Mouse (Mus musculus): Measurements from ENCODE around the gene Zc3h10. TPM values are rescaled to one million over a fixed set of nuclear protein-coding genes. Genes with fewer than 3 reads are reported as not detected.

The Zc3h10 gene
- polyA plus RNA-seq, 1 experiment from 2014 or later = 11.3 TPM

- Histone ChIP-seq H3K4me3 (ENCODE audit: low read depth, low read length) (peak overlapping the region; percentile 78), H3K9ac (ENCODE audit: low read length) (peak overlapping the region; percentile 64), H3K27ac (ENCODE audit: low read depth) (peak overlapping the region; percentile 73; the same call in 1 of the 2 replicates), H3K27me3 (replicated peaks; ENCODE audit: control insufficient read depth, insufficient read depth, low read length) (no peaks in the 10 kb centered on the region), H3K4me1 (replicated peaks; ENCODE audit: control insufficient read depth, insufficient read depth, low read length) (peaks cover 9% of the 10 kb centered on the region), H3K9me3 (ENCODE audit: control insufficient read depth, low read length) (no peaks in the 10 kb centered on the region), H3K4me2 (ENCODE audit: low read length) (peak overlapping the region; percentile 82), H3K36me3 (ENCODE audit: control insufficient read depth, insufficient read depth, low read length) (peaks cover 22% of the 10 kb centered on the region)
- no peak for DNase-seq (ENCODE audit: low spot score)
- ATAC-seq (replicated peaks; ENCODE audit: low FRiP score, low TSS enrichment, low read depth) = no peak
- 16% methylated on average over 11 of the region's 11 CpGs for WGBS
Measured at GRCm38 (mm10) chr10:128524111-128524731, 23.4 kb downstream of the Zc3h10 start.

- ATAC-seq (replicated peaks; ENCODE audit: low FRiP score, low TSS enrichment, low read depth) = no peak
- H3K27ac ChIP-seq (ENCODE audit: low read depth) = no peak overlapping the region
- H3K36me3 ChIP-seq (ENCODE audit: control insufficient read depth, insufficient read depth, low read length) = peaks cover 28% of the 10 kb centered on the region
- no peak overlapping the region for H3K9ac ChIP-seq (ENCODE audit: low read length)
- H3K4me3 ChIP-seq (ENCODE audit: low read depth, low read length) = no peak overlapping the region
- peaks cover 9% of the 10 kb centered on the region for H3K4me1 ChIP-seq (replicated peaks; ENCODE audit: control insufficient read depth, insufficient read depth, low read length)
- 0 out of 2 replicates have a peak, but pooled peaks cover 3% of the 10 kb centered on the region for H3K27me3 ChIP-seq (replicated peaks; ENCODE audit: control insufficient read depth, insufficient read depth, low read length)
- DNase-seq (ENCODE audit: low spot score) = no peak
- no peak overlapping the region for H3K4me2 ChIP-seq (ENCODE audit: low read length)
- WGBS = 83% methylated on average over 6 of the region's 6 CpGs
- H3K9me3 ChIP-seq (ENCODE audit: control insufficient read depth, low read length) = no peaks in the 10 kb centered on the region
Measured at GRCm38 (mm10) chr10:128522351-128522750, 25.2 kb downstream of the Zc3h10 start.

DNA sequence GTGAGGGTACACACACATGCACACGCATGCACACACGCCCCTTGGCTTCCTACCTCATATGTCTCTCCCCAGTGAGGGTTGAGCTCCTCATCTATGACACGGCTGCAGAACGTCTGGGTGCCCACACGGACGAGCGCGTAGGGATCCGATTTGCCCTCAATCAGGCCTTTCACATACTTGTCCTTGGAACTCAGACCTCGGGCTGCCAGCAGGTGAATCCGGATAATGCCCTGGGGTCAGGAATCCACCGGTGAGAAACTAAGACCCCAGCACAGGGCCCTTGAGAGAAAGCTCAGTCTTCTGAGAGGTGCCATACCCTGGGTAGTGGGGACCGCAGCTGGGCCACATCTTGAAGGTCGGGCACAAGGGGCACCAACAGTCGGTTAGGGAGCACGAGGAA lies 27.0 kb downstream of the Zc3h10 start:
- Histone ChIP-seq H3K4me1 (replicated peaks; ENCODE audit: control insufficient read depth, insufficient read depth, low read length) (peaks cover 5% of the 10 kb centered on the region), H3K9me3 (ENCODE audit: control insufficient read depth, low read length) (no peaks in the 10 kb centered on the region), H3K4me3 (ENCODE audit: low read depth, low read length) (no peak overlapping the region), H3K27me3 (replicated peaks; ENCODE audit: control insufficient read depth, insufficient read depth, low read length) (0 out of 2 replicates have a peak, but pooled peaks cover 6% of the 10 kb centered on the region), H3K27ac (ENCODE audit: low read depth) (no peak overlapping the region), H3K4me2 (ENCODE audit: low read length) (no peak overlapping the region), H3K9ac (ENCODE audit: low read length) (no peak overlapping the region), H3K36me3 (ENCODE audit: control insufficient read depth, insufficient read depth, low read length) (peaks cover 37% of the 10 kb centered on the region)
- ATAC-seq (replicated peaks; ENCODE audit: low FRiP score, low TSS enrichment, low read depth) = no peak
- 91% methylated on average over 16 of the region's 16 CpGs for whole genome bisulfite sequencing
- DNase-seq (ENCODE audit: low spot score) = no peak

DNA sequence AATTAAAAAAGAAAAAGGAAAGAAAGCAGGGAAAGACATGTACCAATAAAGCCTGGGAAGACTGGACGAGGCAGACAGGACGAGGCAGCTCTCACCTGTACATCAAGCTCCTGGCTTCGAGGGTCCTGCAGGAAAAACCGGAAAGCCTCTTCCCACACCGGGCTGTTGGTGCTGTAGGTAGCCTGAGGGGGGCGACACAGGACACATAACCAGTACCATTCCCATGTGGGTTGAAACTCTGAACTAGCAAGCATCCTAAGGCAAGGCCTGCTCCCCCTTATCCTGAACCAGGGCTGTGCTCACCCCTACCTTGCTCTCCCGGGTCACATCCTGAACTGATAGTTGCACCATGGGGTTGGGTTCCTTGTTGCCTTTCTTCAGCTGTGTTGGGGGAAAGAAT lies 28.7 kb downstream of the Zc3h10 start:
- DNase-seq (ENCODE audit: low spot score) (no peak), ATAC-seq (replicated peaks; ENCODE audit: low FRiP score, low TSS enrichment, low read depth) (no peak)
- H3K4me1 ChIP-seq (replicated peaks; ENCODE audit: control insufficient read depth, insufficient read depth, low read length) = no peaks in the 10 kb centered on the region
- 0 out of 2 replicates have a peak, but pooled peaks cover 6% of the 10 kb centered on the region for H3K27me3 ChIP-seq (replicated peaks; ENCODE audit: control insufficient read depth, insufficient read depth, low read length)
- no peak overlapping the region for H3K9ac ChIP-seq (ENCODE audit: low read length)
- 68% methylated on average over 7 of the region's 7 CpGs for WGBS
- no peak overlapping the region for H3K27ac ChIP-seq (ENCODE audit: low read depth)
- H3K4me3 ChIP-seq (ENCODE audit: low read depth, low read length) = no peak overlapping the region
- H3K4me2 ChIP-seq (ENCODE audit: low read length) = no peak overlapping the region
- H3K36me3 ChIP-seq (ENCODE audit: control insufficient read depth, insufficient read depth, low read length) = peaks cover 52% of the 10 kb centered on the region
- H3K9me3 ChIP-seq (ENCODE audit: control insufficient read depth, low read length) = no peaks in the 10 kb centered on the region

- no peak overlapping the region for H3K4me3 ChIP-seq (ENCODE audit: low read depth, low read length)
- DNase-seq (ENCODE audit: low spot score) (no peak), ATAC-seq (replicated peaks; ENCODE audit: low FRiP score, low TSS enrichment, low read depth) (no peak)
- no peak overlapping the region for H3K9ac ChIP-seq (ENCODE audit: low read length)
- 40% methylated on average over 6 of the region's 6 CpGs for WGBS
- no peak overlapping the region for H3K4me2 ChIP-seq (ENCODE audit: low read length)
- 0 out of 2 replicates have a peak, but pooled peaks cover 6% of the 10 kb centered on the region for H3K27me3 ChIP-seq (replicated peaks; ENCODE audit: control insufficient read depth, insufficient read depth, low read length)
- peaks cover 58% of the 10 kb centered on the region for H3K36me3 ChIP-seq (ENCODE audit: control insufficient read depth, insufficient read depth, low read length)
- no peaks in the 10 kb centered on the region for H3K9me3 ChIP-seq (ENCODE audit: control insufficient read depth, low read length)
- H3K4me1 ChIP-seq (replicated peaks; ENCODE audit: control insufficient read depth, insufficient read depth, low read length) = no peaks in the 10 kb centered on the region
- H3K27ac ChIP-seq (ENCODE audit: low read depth) = no peak overlapping the region
Measured at GRCm38 (mm10) chr10:128516677-128517076, 30.9 kb downstream of the Zc3h10 start.

GRCm38 (mm10) chr10:128516029-128516428 lies 31.5 kb downstream of the Zc3h10 start:
- 0 out of 2 replicates have a peak, but pooled peaks cover 6% of the 10 kb centered on the region for H3K27me3 ChIP-seq (replicated peaks; ENCODE audit: control insufficient read depth, insufficient read depth, low read length)
- peak overlapping the region; percentile 28; the same call in 1 of the 2 replicates for H3K4me2 ChIP-seq (ENCODE audit: low read length)
- DNase-seq (ENCODE audit: low spot score) = no peak
- H3K27ac ChIP-seq (ENCODE audit: low read depth) = no peak overlapping the region
- H3K4me1 ChIP-seq (replicated peaks; ENCODE audit: control insufficient read depth, insufficient read depth, low read length) = no peaks in the 10 kb centered on the region
- no peak overlapping the region for H3K4me3 ChIP-seq (ENCODE audit: low read depth, low read length)
- peak; percentile 52; the same call in 1 of the 2 replicates for ATAC-seq (replicated peaks; ENCODE audit: low FRiP score, low TSS enrichment, low read depth)
- WGBS = 32% methylated on average over 20 of the region's 20 CpGs
- no peaks in the 10 kb centered on the region for H3K9me3 ChIP-seq (ENCODE audit: control insufficient read depth, low read length)
- peaks cover 59% of the 10 kb centered on the region for H3K36me3 ChIP-seq (ENCODE audit: control insufficient read depth, insufficient read depth, low read length)
- H3K9ac ChIP-seq (ENCODE audit: low read length) = no peak overlapping the region

DNA sequence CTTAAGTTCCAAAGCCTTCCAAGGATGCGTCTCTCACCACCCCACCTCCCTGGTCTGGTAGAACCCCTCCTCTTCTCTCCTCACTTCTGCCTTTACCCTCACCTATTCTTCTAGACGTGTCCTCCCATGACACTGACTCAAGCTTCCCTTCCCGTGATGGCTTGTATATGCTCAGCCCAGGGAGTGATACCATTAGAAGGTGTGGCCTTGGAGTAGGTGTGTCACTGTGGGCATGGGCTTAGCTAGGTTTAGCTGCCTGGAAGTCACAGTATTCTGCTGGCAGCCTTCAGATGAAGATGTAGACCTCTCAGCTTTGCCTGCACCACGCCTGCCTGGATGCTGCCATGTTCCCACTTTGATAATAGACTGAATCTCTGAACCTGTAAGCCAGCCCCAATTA lies 32.5 kb downstream of the Zc3h10 start:
- no peak for ATAC-seq (replicated peaks; ENCODE audit: low FRiP score, low TSS enrichment, low read depth)
- Histone ChIP-seq H3K4me1 (replicated peaks; ENCODE audit: control insufficient read depth, insufficient read depth, low read length) (no peaks in the 10 kb centered on the region), H3K27ac (ENCODE audit: low read depth) (no peak overlapping the region), H3K36me3 (ENCODE audit: control insufficient read depth, insufficient read depth, low read length) (peaks cover 53% of the 10 kb centered on the region), H3K4me3 (ENCODE audit: low read depth, low read length) (no peak overlapping the region), H3K9me3 (ENCODE audit: control insufficient read depth, low read length) (no peaks in the 10 kb centered on the region), H3K27me3 (replicated peaks; ENCODE audit: control insufficient read depth, insufficient read depth, low read length) (0 out of 2 replicates have a peak, but pooled peaks cover 6% of the 10 kb centered on the region), H3K9ac (ENCODE audit: low read length) (no peak overlapping the region), H3K4me2 (ENCODE audit: low read length) (no peak overlapping the region)
- no peak for DNase-seq (ENCODE audit: low spot score)
- WGBS = 87% methylated on average over 4 of the region's 4 CpGs

GRCm38 (mm10) chr10:128511761-128512160 lies 35.8 kb downstream of the Zc3h10 start:
- Histone ChIP-seq H3K4me2 (ENCODE audit: low read length) (no peak overlapping the region), H3K36me3 (ENCODE audit: control insufficient read depth, insufficient read depth, low read length) (peaks cover 53% of the 10 kb centered on the region), H3K9me3 (ENCODE audit: control insufficient read depth, low read length) (no peaks in the 10 kb centered on the region), H3K27me3 (replicated peaks; ENCODE audit: control insufficient read depth, insufficient read depth, low read length) (no peaks in the 10 kb centered on the region), H3K27ac (ENCODE audit: low read depth) (no peak overlapping the region), H3K4me1 (replicated peaks; ENCODE audit: control insufficient read depth, insufficient read depth, low read length) (no peaks in the 10 kb centered on the region), H3K9ac (ENCODE audit: low read length) (no peak overlapping the region), H3K4me3 (ENCODE audit: low read depth, low read length) (no peak overlapping the region)
- ATAC-seq (replicated peaks; ENCODE audit: low FRiP score, low TSS enrichment, low read depth) (no peak), DNase-seq (ENCODE audit: low spot score) (no peak)
- WGBS = 80% methylated on average over 12 of the region's 12 CpGs

DNA sequence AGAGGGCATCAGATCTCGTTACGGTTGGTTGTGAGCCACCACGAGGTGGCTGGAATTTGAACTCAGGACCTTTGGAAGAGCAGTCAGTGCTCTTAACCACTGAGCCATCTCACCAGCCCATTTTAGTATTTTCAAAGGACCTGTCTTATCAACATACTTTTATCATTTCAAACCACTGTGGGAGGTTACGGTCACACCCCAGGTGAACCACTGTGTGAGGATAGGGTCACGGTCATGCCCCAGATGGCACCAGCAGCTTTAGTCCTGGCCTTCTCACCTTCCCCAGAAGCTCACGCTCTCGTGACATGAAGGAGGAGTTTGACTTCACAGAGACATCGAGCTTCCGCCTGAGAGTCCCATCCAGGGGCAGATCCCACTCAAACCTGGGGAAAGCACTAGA lies 36.4 kb downstream of the Zc3h10 start:
- WGBS = 89% methylated on average over 9 of the region's 9 CpGs
- no peaks in the 10 kb centered on the region for H3K9me3 ChIP-seq (ENCODE audit: control insufficient read depth, low read length)

More for the DNA sequence above, 36.4 kb downstream of the Zc3h10 start:
- Histone ChIP-seq H3K4me1 (replicated peaks; ENCODE audit: control insufficient read depth, insufficient read depth, low read length) (no peaks in the 10 kb centered on the region), H3K4me2 (ENCODE audit: low read length) (no peak overlapping the region), H3K9ac (ENCODE audit: low read length) (no peak overlapping the region), H3K27ac (ENCODE audit: low read depth) (no peak overlapping the region), H3K27me3 (replicated peaks; ENCODE audit: control insufficient read depth, insufficient read depth, low read length) (no peaks in the 10 kb centered on the region), H3K36me3 (ENCODE audit: control insufficient read depth, insufficient read depth, low read length) (peaks cover 51% of the 10 kb centered on the region), H3K4me3 (ENCODE audit: low read depth, low read length) (no peak overlapping the region)
- DNase-seq (ENCODE audit: low spot score) (no peak), ATAC-seq (replicated peaks; ENCODE audit: low FRiP score, low TSS enrichment, low read depth) (no peak)
